Mouse (Mus musculus) testis, adult 2 months (tissue): ENCODE results near the gene Cd109.

Source experiments
- CTCF ChIP-seq: fragments of 200-500 bp; IDR thresholded peaks from 2 replicates; pipeline ENCODE4 v1.5.1; 2012; ENCODE audit warnings: low read depth, mild to moderate bottlenecking, inconsistent platforms, low read length, moderate library complexity; ENCODE audit not compliant: control insufficient read depth, insufficient read depth, insufficient replicate concordance
- POLR2A ChIP-seq: fragments of 200-500 bp; IDR thresholded peaks from 2 replicates; pipeline ENCODE4 v1.6.1; 2012; ENCODE audit warnings: low read depth, mild to moderate bottlenecking, inconsistent platforms, low read length, moderate library complexity; ENCODE audit not compliant: control insufficient read depth

DNA sequence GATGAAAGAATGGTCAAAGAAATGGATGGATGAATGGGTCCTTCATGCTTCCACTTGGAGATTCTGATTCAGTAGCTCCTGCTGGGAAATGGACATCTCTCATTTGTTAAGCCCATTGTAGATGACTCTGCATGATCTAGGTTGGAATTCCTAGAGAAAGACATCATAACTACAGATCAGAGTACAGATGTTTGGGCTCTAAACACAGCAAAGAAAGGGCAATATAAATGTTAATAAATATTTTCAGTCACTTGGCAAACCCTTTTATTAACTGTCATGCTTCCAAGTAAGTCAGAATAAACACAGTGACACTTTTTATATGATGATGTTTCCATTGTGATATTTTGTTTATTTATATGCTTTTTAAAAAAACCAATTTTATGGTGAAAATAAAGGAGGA lies 34.1 kb downstream of the Cd109 start:
- TF ChIP-seq CTCF: no peak
- no peak for TF ChIP-seq POLR2A
